Mouse (Mus musculus) small intestine, adult 2 months (tissue): ENCODE measurements at regions not wholly inside any gene's neighbourhood (a gene's known extent, or its start where the extent isn't known, plus 50 kb on each side); places are given as distances from the start of the nearest gene placed in this dataset.

Experiments
- CTCF ChIP-seq: fragments of 200-500 bp; IDR thresholded peaks from 2 replicates; pipeline ENCODE4 v1.5.1; 2012; ENCODE audit warnings: low read depth, mild to moderate bottlenecking, control low read depth, inconsistent platforms, low read length, moderate library complexity, mixed read lengths; ENCODE audit not compliant: insufficient replicate concordance, insufficient read length; ENCODE audit errors: extremely low read depth
- POLR2A ChIP-seq: fragments of 200-500 bp; IDR thresholded peaks from 2 replicates; pipeline ENCODE4 v1.6.1; 2012; ENCODE audit warnings: low read depth, mild to moderate bottlenecking, control low read depth, inconsistent platforms, low read length, moderate library complexity

GRCm38 (mm10) chr13:15803965-15804364 lies 207.7 kb upstream of the Inhba start:
- TF ChIP-seq CTCF (no peak), POLR2A (no peak)
